Mouse (Mus musculus) adrenal gland, adult 18-20 months (tissue): ENCODE results near the gene Gadd45gip1. TPM values are rescaled to one million over a fixed set of nuclear protein-coding genes. Genes with fewer than 3 reads are reported as not detected.

Experiments
- DNase-seq, 2 experiments: peaks; one replicate each; pipeline ENCODE4 v3.0.0; 2021 to 2022; ENCODE audit warnings: low spot score in 2 of 2
- total RNA-seq, 2 experiments: library from RNA; stranded (reverse); gene quantifications; 1 replicate in 1 of 2; 2 replicates in 1 of 2; pipeline ENCODE4 v1.2.3; 2021

Gene Gadd45gip1
- total RNA-seq, 2 experiments from 2014 or later, result 62.0 to 71.1 TPM

GRCm38 (mm10) chr8:84794486-84794885, 36.8 kb upstream of the Gadd45gip1 start:
- DNase-seq, result no peak

DNA sequence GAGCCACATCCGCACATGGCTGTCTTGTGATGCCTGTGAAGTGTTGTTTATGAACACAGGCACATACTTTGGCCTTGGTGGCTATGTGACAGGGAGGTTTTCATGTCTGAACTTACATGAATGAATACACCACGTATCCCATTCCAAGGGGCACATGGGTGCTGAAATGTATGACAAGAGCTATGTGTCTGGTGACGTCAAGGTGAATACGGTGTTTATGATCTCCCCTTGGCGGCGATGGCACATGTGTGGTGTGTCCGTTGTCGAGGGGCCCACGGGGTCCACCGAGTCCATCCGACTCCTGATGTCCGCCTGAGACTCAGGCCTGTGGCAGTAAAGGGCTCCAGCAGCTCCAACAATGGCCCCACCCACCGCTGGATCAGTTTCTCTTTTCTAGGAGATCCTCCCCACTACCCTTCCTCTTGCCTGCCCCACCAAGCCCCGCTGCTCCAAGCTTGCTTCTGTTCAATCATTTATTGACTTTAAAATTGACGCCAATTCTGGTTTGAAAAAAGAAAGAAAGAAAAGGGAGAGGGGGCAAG, 34.0 kb upstream of the Gadd45gip1 start:
- no peak for DNase-seq

GRCm38 (mm10) chr8:84797971-84798370, 33.4 kb upstream of the Gadd45gip1 start:
- DNase-seq, result no peak

DNA sequence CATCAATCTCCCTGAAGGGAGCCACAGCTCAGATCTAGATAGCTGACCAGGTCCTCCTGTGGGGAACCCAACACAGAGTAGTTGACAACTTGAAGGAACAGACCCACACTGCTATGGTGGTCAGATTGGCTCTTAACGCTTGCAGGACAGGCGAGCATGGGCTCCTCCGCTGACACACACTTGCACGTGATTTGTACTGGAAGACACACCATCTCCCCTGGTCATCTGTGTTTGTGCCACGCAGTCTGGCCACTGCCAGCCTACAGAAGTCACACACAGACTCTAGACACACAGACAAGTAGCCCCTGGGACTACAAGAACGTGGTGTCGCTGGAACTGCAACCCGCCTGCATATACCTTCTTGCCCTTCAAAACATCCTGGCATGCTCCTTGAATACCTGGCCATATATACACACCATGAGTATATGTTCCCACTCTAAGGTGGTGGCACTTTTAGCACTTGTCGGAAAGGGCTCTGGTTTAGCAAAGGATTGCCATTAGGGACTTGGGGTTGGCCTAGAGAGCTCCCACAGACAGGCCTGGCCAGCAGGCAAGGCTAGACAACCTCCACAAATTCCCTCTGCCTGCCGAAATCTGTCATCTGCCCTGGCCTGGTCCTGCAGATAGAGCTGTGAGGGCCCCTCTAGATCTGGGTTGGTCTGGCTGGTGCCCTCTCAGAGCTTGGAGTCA, 32.7 kb upstream of the Gadd45gip1 start:
- DNase-seq, result no peak

DNA sequence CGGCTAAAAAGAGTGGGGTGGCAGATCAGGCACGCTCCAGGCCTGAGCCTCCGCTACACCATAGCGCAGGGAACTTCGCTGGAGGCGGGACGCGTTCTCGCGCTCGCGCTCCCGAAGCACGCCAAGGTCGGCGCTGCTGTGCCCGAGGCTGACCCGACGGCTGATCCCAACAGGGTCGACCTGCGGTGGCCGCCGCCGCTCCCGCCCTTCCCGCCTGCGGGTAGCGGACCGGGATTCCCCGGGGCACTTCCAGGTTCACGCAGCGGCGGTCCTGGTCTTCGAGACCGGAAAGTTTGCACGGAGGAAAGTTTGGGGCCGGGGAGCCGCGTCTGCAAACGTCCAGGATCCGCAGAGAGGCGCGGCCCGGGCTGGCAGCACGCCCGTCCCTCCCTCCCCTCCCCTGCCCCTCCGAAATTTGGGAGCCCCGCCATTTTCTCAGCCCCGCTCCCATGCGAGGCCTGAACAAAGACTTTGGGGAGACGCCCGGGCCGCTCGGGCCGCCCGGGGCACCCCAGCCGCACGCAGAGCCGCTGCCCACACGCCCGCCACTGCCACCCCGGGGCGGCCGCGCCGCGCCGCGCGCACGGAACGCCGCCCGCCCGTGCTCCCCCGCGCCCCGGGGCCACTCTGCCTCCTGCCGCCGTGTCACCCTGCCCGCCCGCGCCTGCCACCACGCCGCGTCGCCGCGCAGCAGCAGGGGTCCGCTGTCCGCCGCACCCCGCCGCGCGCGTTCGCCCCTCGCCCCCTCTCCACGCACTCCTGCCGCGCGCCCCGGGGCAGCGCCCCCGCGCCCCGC, 32.0 kb upstream of the Gadd45gip1 start:
- DNase-seq, result peak; percentile 64 to 68

DNA sequence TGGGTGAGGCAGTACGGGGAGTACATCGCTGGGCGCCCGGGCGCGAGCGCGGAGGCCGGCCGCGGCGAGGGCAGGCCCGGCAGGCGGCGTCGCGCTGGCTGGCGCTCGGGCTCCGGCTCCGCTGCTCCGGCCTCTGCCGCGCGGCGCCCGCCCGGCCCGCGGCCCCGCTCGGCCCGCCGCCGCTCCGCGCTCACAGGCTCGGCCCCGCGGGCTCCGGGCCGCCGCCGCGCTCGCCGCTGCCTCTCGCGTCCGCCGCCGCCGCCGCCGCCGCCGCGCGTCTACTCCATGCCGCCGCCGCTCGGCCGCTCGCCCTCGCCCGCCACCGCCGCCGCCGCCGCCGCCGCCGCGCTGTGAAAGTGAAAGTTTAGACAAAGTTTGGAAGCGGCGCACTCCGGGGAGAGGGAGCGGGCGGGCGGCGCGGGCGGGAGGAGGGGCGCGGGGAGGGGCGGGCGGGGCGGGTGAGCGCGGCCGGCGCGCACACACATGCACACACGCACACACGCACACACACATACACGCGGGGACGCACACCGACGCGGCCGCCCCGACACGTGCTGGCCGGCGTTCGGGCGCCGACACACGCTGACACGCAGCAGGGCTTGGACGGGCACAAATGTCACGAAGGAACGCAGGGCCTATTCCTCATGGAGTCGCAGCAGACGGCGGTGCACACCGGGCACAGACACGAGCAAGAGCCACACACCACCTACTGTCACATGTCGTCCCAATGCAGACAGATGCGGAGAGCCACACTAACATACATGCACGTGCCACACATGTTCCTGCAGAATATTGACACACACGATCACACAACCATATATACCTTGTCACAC, 31.1 kb upstream of the Gadd45gip1 start, which contains the start of gene Nfix:
Gene Nfix, minus strand, starts transcription at position 346 of the 833 bp plus-strand sequence.
- peak; percentile 70 to 78 for DNase-seq

DNA sequence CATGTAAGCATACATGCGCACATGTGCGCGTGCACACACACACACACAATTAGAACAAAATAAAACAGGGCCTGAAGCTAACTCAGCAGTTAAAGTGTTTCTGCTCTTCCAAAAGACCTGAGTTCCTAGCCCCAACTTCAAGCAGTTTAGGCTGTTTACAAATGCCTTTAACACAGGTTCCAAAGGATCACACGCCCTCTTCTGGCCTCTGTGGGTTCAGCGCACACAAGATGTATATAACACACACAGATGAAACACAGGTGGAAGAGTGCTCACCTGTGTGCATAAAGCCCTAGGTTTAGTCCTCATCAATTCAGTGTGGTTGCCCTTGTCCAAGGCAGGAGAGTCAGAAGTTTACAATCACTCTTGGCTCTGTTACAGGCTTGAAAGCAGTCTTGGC, 25.3 kb upstream of the Gadd45gip1 start:
- no peak for DNase-seq

DNA sequence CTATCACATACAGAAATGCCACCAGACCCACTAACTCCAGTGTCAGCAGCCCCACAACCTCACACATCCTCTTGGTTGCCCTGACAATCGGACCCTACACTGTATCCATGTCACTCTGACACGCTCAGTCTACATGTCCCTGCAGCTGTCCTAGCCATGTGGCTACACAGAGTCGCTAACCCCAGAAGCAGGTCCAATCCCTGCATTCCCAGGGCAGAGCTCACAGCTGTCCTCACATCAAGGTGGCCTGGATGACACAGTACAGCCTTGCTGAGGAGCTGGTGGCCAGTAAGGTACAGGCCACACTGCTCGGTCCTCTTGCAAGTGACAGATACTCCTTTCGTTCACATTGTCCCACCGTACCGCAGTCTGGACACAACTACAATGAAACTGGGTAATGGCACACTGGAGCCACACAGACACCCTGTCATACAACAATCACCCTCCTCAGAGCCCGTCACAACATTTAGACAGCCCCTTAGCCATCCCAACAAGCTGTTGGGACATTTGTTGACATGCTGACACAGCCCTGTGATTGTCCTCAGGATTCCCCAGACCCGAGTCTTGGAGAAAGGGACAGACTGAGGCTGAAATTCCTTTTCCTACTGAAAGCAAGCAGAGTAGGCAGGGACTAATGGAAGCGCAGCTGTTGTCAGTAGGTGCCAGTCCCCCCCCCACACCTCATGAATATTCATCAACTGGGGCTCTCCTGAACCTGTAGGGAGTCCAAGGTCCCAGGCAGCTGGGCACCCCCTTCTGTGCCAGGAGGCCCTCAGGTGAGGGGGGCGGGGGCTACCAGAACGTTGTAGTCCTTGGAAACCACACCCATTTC, 22.0 kb upstream of the Gadd45gip1 start:
- no peak for DNase-seq

- no peak for DNase-seq
These were observed 21.4 kb upstream of the Gadd45gip1 start for GRCm38 (mm10) chr8:84809941-84810280.

- DNase-seq, result peak; percentile 96 to 98
These were observed 20.4 kb upstream of the Gadd45gip1 start for GRCm38 (mm10) chr8:84810896-84811295.

- no peak for DNase-seq
These were observed 20.0 kb upstream of the Gadd45gip1 start for GRCm38 (mm10) chr8:84811303-84811702.

GRCm38 (mm10) chr8:84813059-84813458, 18.3 kb upstream of the Gadd45gip1 start:
- DNase-seq, result peak; percentile 78 to 87

GRCm38 (mm10) chr8:84813830-84814229, 17.5 kb upstream of the Gadd45gip1 start:
- no peak for DNase-seq

- no peak for DNase-seq
These were observed 17.1 kb upstream of the Gadd45gip1 start for GRCm38 (mm10) chr8:84814240-84814554.

- DNase-seq, result no peak
These were observed 16.5 kb upstream of the Gadd45gip1 start for GRCm38 (mm10) chr8:84814555-84815441.

DNA sequence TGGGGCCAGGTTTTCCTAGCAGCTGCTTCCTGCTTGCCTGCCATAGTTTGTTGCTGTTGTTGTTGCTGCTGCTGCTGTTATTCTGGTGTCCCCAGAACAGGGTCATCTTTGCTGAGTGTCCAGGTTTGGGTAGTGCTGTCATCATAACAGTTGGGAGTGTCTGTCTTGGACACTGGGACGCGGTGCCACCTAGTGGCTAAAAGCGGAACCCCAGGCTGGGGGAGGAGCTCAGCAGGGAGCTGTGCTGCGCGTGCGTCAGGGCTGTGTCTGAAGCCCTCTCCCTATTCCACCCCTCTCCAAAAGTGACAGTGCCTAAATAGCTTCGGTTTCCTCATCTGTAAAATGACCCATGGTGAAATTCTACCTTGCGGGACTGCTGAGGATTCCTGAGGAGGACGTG, 15.8 kb upstream of the Gadd45gip1 start:
- peak; percentile 97 to 99 for DNase-seq

GRCm38 (mm10) chr8:84816117-84816516, 15.2 kb upstream of the Gadd45gip1 start:
- DNase-seq, result no peak

GRCm38 (mm10) chr8:84822723-84823122, 8.6 kb upstream of the Gadd45gip1 start, which contains the start of gene Dand5:
Gene Dand5, minus strand, starts transcription at chr8:84822823.
- DNase-seq, result no peak

DNA sequence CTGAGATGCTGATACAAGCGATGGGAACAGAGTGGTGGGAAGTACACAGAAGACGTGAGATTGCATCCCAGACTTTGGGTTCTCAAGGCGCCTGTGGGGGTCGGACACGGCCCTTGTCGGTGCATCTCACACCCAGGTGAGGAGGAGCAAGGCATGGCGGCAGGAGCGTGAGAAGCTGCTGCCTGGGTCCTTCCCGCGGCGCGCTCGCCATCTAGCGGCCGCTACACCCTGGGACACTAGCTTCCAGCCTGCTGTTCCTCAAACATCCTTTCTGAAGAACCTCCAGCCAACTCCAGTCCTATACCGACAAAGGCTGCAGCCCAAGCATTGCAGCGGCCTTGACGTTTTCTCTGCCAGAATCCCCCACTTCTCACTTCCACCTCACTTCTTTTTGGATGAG, 7.7 kb upstream of the Gadd45gip1 start:
- DNase-seq, result peak in 1 of 2 experiments; percentile 51
